Mouse (Mus musculus) myocyte (in vitro differentiated cells): ENCODE measurements around the gene Syt2.

Source experiments
- CEBPB ChIP-seq: IDR thresholded peaks from 2 replicates; pipeline ENCODE4 v1.6.1; 2011; ENCODE audit warnings: mild to moderate bottlenecking, moderate library complexity; ENCODE audit not compliant: poor library complexity, insufficient read depth, severe bottlenecking
- E2F4 ChIP-seq: IDR thresholded peaks from one replicate; pipeline ENCODE4 v1.6.1; 2011; ENCODE audit warnings: mild to moderate bottlenecking, control low read depth, moderate library complexity; ENCODE audit not compliant: insufficient read depth
- MAX ChIP-seq: IDR thresholded peaks from one replicate; pipeline ENCODE4 v1.6.1; 2011; ENCODE audit warnings: low read depth, mild to moderate bottlenecking, control low read depth
- POLR2A ChIP-seq: IDR thresholded peaks from one replicate; pipeline ENCODE4 v1.6.1; 2011; ENCODE audit warnings: low read depth, mild to moderate bottlenecking, control low read depth, moderate library complexity; ENCODE audit not compliant: insufficient read length
- POLR2AphosphoS2 ChIP-seq: IDR thresholded peaks from one replicate; pipeline ENCODE4 v1.6.1; 2011; ENCODE audit warnings: low read depth, control low read depth; ENCODE audit not compliant: insufficient read length
- SRF ChIP-seq: IDR thresholded peaks from one replicate; pipeline ENCODE4 v1.6.1; 2011; ENCODE audit warnings: low read depth; ENCODE audit not compliant: control insufficient read depth, insufficient read length
- TCF12 ChIP-seq: IDR thresholded peaks from one replicate; pipeline ENCODE4 v1.6.1; 2011; ENCODE audit warnings: mild to moderate bottlenecking, control low read depth; ENCODE audit not compliant: poor library complexity, insufficient read depth, severe bottlenecking
- TCF3 ChIP-seq: IDR thresholded peaks from one replicate; pipeline ENCODE4 v1.6.1; 2011; ENCODE audit warnings: low read depth, control low read depth; ENCODE audit not compliant: insufficient read length
- USF1 ChIP-seq: IDR thresholded peaks from one replicate; pipeline ENCODE4 v1.6.1; 2011; ENCODE audit warnings: low read depth, mild to moderate bottlenecking, control low read depth, moderate library complexity

GRCm38 (mm10) chr1:134772821-134773220 is 126.3 kb downstream of the Syt2 start:
- TF ChIP-seq SRF (no peak), POLR2A (no peak), TCF3 (no peak), MAX (no peak), USF1 (no peak), E2F4 (no peak), CEBPB (no peak), POLR2AphosphoS2 (no peak), TCF12 (no peak)
